Mouse (Mus musculus) liver, embryonic 11.5 days (tissue): ENCODE data around the gene Rb1. TPM values are rescaled to one million over a fixed set of nuclear protein-coding genes. Genes with fewer than 3 reads are reported as not detected.

Experiments used
- ATAC-seq: fragments of 200-750 bp; cut with Nextera tagmentation; replicated peaks from 2 replicates; pipeline ENCODE4 v1.8.0; 2017; ENCODE audit warnings: moderate number of reproducible peaks, mild to moderate bottlenecking, moderate TSS enrichment, moderate library complexity; ENCODE audit not compliant: low FRiP score
- DNase-seq: peaks from one replicate; pipeline ENCODE4 v3.0.0-alpha.2; 2017; ENCODE audit warnings: low spot score
- H3K27ac ChIP-seq: fragments of 300-500 bp; sonication (generic); 2 replicates; pipeline ENCODE4 v1.5.1; 2014; ENCODE audit warnings: mild to moderate bottlenecking, low read depth, low read length, control low read depth
- H3K27me3 ChIP-seq: fragments of 300-500 bp; sonication (generic); replicated peaks from 2 replicates; pipeline ENCODE4 v1.6.1; 2014; ENCODE audit warnings: low read length, mixed read lengths; ENCODE audit not compliant: control insufficient read depth, insufficient read depth
- H3K36me3 ChIP-seq: fragments of 300-500 bp; sonication (generic); 2 replicates; pipeline ENCODE4 v1.6.1; 2014; ENCODE audit warnings: mild to moderate bottlenecking, low read length, moderate library complexity, mixed read lengths; ENCODE audit not compliant: control insufficient read depth, insufficient read depth
- H3K4me1 ChIP-seq: fragments of 300-500 bp; sonication (generic); replicated peaks from 2 replicates; pipeline ENCODE4 v1.6.1; 2014; ENCODE audit warnings: low read length, mixed read lengths; ENCODE audit not compliant: control insufficient read depth, insufficient read depth
- H3K4me2 ChIP-seq: fragments of 300-500 bp; sonication (generic); 2 replicates; pipeline ENCODE4 v1.6.1; 2014; ENCODE audit warnings: mild to moderate bottlenecking, control low read depth, moderate library complexity
- H3K4me3 ChIP-seq: fragments of 300-500 bp; sonication (generic); 2 replicates; pipeline ENCODE4 v1.5.1; 2014; ENCODE audit warnings: low read depth, low read length, control low read depth
- H3K9ac ChIP-seq: fragments of 300-500 bp; sonication (generic); 2 replicates; pipeline ENCODE4 v1.6.1; 2014; ENCODE audit warnings: low read depth, low read length, control low read depth
- H3K9me3 ChIP-seq: fragments of 300-500 bp; sonication (generic); 2 replicates; pipeline ENCODE4 v1.6.1; 2016; ENCODE audit warnings: low read length, inconsistent platforms, mixed read lengths; ENCODE audit not compliant: control insufficient read depth
- WGBS: fragments of 180-500 bp; shearing (Covaris S2); extraction: QIAGEN DNeasy Blood & Tissue Kit; methylation state at CpG from one replicate; pipeline ENCODE4 v1.1.7; 2014; 5-methylcytosine and 5-hydroxymethylcytosine counted together
- polyA plus RNA-seq: library from polyadenylated mRNA; unstranded; fragments of >200 nt; fragmentation: Nextera tagmentation; extraction: Ambion mirVana; gene quantifications from 2 replicates; pipeline ENCODE4 v1.2.1, GENCODE M21; 2014

The Rb1 gene
- polyA plus RNA-seq, 1 experiment from 2014 or later, result 22.3 TPM

DNA sequence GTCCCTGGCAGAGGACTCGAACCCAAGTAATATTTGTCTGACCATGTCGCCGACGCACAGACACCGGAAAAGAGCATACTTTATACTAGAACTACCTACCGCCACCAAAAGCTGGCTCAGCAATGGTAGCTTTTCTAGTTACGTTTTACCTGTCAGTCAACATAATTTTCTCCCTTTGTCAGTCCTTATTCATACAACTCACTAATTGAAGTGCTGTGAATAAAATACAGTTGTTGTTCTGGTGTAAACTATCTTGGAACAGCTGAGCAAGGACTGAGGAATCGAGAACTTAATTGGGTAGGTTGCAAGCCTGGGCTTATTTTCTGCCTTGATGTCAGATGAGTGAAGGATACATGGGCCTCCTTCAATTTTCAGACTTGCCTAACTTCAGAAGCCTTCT lies 889 bp upstream of the Rb1 start:
- no peak for DNase-seq
- 13% methylated on average over 8 of the region's 8 CpGs for WGBS
- no peaks in the 10 kb centered on the region for H3K9me3 ChIP-seq
- peak overlapping the region; percentile 75 for H3K4me2 ChIP-seq
- no peaks in the 10 kb centered on the region for H3K36me3 ChIP-seq
- ATAC-seq, result no peak
- peak overlapping the region; percentile 84 for H3K27ac ChIP-seq
- H3K27me3 ChIP-seq, result no peaks in the 10 kb centered on the region
- peak overlapping the region; percentile 90 for H3K4me3 ChIP-seq
- H3K9ac ChIP-seq, result peak overlapping the region; percentile 88
- H3K4me1 ChIP-seq, result peaks cover 9% of the 10 kb centered on the region

DNA sequence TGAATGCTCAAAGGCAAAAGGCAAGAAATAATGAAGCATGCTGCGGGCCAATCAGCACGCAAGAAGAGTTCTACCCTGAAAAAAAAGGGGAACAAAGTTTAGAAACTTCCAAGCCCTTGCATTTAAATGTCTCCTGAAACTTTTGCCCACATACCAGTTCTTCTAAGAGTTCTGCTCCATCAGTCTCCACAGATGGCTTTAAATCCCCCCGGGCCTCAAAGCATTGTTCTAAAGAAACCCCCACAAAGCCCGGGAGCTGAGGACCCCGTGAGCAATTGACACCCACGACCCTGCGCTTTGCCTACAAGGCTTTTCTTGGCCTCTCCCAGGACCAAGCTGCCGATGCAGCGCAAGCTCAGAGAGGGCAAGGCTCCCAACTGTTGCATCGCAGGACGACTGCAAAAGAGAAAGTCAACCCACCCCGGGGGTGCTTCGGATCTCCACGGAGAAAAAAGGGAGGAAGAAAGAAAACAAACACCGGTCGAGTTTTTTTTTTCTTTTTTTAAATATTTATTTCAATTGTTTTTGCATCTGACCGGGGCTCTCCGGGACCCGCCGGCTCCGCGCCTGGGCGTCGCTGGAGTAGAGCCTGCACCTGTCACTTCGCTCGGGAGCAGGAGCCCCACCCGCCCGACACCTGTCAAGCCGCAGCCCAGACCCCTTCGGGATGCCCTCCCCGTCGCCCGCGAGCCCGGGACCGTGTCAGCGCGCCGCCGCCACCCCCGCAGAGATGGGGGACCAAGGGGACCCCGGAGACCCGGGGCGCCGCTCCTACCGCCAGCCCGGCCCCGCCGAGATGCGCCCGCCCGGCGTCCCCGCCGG lies 777 bp downstream of the Rb1 start:
- peak overlapping the region; percentile 75 for H3K4me2 ChIP-seq
- no peaks in the 10 kb centered on the region for H3K27me3 ChIP-seq
- peak overlapping the region; percentile 84 for H3K27ac ChIP-seq
- ATAC-seq, result peak; percentile 29
- H3K4me1 ChIP-seq, result peaks cover 16% of the 10 kb centered on the region
- peak overlapping the region; percentile 88 for H3K9ac ChIP-seq
- 1% methylated on average over 54 of the region's 55 CpGs for WGBS
- no peaks in the 10 kb centered on the region for H3K9me3 ChIP-seq
- no peaks in the 10 kb centered on the region for H3K36me3 ChIP-seq
- peak; percentile 74 for DNase-seq
- H3K4me3 ChIP-seq, result peak overlapping the region; percentile 90

DNA sequence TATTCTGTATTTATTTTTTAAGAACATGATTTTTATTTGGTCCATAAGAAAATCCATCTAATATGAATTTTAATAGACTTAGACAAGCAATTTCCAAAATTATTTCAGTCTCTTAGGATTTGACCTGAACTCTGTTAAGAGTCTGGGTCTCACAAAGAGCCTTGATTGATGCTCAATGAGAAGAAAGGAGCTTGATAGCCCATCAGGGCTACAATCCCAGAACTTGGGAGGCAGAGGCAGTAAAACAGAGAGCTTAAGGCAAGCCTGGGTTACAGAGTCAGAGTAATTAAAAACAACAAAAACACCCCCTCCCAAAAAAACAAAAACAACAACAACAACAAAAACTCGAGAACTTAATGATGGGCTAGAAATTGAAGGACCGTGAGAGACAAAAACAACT lies 1.7 kb downstream of the Rb1 start:
- H3K27me3 ChIP-seq, result no peaks in the 10 kb centered on the region
- ATAC-seq (no peak), DNase-seq (no peak)
- WGBS, result 72% methylated on average over 2 of the region's 2 CpGs
- H3K4me2 ChIP-seq, result peak overlapping the region; percentile 75
- no peak overlapping the region for H3K27ac ChIP-seq
- no peak overlapping the region for H3K9ac ChIP-seq
- H3K9me3 ChIP-seq, result no peaks in the 10 kb centered on the region
- peak overlapping the region; percentile 90 for H3K4me3 ChIP-seq
- no peaks in the 10 kb centered on the region for H3K36me3 ChIP-seq
- peaks cover 16% of the 10 kb centered on the region for H3K4me1 ChIP-seq

DNA sequence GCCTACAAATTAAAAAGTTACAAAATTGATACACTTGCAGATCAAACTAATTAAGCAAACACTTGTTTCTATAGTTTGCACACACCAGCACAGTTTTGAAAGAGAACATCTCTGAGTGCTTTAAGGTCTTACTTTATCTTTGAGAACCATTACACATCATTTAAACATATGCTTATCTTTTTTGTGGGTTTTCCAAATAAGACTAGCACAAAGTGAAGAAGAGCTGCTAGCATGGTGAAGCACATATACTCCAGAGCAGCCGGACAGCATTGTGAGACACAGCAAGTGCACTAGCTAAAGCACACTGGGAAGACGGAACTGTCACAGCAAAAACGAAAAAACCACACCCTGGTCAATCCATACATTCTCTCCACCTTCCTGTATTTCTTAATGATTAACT lies 3.5 kb downstream of the Rb1 start:
- Histone ChIP-seq H3K9ac (no peak overlapping the region), H3K4me1 (peaks cover 19% of the 10 kb centered on the region), H3K36me3 (no peaks in the 10 kb centered on the region), H3K4me2 (peak overlapping the region; percentile 44), H3K27me3 (no peaks in the 10 kb centered on the region), H3K27ac (peak overlapping the region; percentile 77), H3K4me3 (no peak overlapping the region; the same call in 1 of the 2 replicates), H3K9me3 (no peaks in the 10 kb centered on the region)
- ATAC-seq (peak; percentile 72), DNase-seq (no peak)
- 39% methylated on average over 3 of the region's 3 CpGs for WGBS

DNA sequence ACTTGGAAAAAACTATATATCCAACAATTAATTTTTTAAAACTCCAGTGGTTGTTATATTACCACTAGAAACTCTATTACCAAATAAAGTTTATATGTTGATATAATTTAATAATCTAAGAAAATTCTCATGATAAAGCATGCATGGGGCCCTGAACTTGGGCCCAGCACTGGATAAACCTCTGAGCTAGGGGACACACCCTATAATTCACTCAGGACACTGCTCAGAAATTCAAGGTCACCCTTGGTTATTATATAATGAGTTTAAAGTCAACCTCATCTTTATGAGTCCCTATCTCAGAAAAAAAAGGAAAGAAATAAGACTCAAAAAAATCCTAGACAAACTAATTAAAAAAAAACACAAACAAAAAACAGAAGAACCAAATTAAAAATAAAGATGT lies 8.7 kb downstream of the Rb1 start:
- H3K4me3 ChIP-seq, result no peak overlapping the region

DNA sequence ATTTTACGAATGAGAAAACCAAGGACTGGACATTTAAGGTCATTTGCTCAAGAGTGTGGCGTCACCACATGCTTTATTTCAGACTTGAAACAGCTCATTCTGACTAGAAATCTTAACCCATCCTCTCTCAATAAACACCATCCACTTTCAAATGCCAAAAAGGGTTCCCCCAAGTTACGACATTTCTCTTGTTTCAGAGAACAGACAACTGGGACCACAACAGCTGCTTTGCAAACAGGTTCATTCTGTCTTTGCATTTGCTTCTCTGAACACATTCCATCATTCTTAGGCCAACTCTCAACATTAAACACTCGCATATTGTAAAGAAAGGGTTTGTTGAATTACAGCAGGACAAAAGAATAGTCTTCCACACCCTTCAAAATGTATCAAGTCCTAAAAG lies 11.8 kb downstream of the Rb1 start:
- ATAC-seq (no peak), DNase-seq (no peak)
- Histone ChIP-seq H3K4me2 (no peak overlapping the region), H3K9ac (no peak overlapping the region), H3K9me3 (no peaks in the 10 kb centered on the region), H3K4me1 (peaks cover 6% of the 10 kb centered on the region), H3K4me3 (no peak overlapping the region), H3K27me3 (no peaks in the 10 kb centered on the region), H3K36me3 (no peaks in the 10 kb centered on the region), H3K27ac (no peak overlapping the region)
- WGBS, result 89% methylated on average over 4 of the region's 4 CpGs

More for the DNA sequence above, 8.7 kb downstream of the Rb1 start:
- H3K27me3 ChIP-seq, result no peaks in the 10 kb centered on the region
- no peak overlapping the region for H3K27ac ChIP-seq
- DNase-seq (no peak), ATAC-seq (no peak)
- no peaks in the 10 kb centered on the region for H3K9me3 ChIP-seq
- no peak overlapping the region for H3K4me2 ChIP-seq
- no peak overlapping the region for H3K9ac ChIP-seq
- H3K36me3 ChIP-seq, result no peaks in the 10 kb centered on the region
- peaks cover 13% of the 10 kb centered on the region for H3K4me1 ChIP-seq

DNA sequence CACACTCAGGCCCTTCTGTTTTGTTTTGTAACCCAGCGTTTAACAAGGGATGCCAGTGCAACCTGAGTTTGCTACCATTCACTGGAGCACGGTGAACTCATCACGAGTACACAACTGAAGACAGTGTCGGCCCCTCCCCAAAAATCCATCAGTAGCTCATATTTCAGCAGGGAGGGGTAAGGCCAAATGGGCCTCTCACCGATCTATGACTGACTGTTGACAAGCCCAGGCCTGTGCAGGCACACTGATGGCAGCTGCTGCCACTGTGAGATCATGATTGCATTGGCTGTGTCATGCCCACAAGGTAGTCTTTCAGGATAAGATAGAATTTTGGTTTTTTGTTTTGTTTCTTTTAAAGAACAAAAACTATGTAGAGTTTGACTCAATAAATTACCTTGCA lies 12.2 kb downstream of the Rb1 start:
- H3K4me1 ChIP-seq, result peaks cover 6% of the 10 kb centered on the region
- H3K4me2 ChIP-seq, result no peak overlapping the region
- H3K4me3 ChIP-seq, result no peak overlapping the region
- WGBS, result 56% methylated on average over 5 of the region's 5 CpGs
- ATAC-seq (peak; percentile 73), DNase-seq (no peak)
- no peaks in the 10 kb centered on the region for H3K27me3 ChIP-seq
- H3K9me3 ChIP-seq, result no peaks in the 10 kb centered on the region
- H3K9ac ChIP-seq, result no peak overlapping the region
- no peak overlapping the region for H3K27ac ChIP-seq
- no peaks in the 10 kb centered on the region for H3K36me3 ChIP-seq

DNA sequence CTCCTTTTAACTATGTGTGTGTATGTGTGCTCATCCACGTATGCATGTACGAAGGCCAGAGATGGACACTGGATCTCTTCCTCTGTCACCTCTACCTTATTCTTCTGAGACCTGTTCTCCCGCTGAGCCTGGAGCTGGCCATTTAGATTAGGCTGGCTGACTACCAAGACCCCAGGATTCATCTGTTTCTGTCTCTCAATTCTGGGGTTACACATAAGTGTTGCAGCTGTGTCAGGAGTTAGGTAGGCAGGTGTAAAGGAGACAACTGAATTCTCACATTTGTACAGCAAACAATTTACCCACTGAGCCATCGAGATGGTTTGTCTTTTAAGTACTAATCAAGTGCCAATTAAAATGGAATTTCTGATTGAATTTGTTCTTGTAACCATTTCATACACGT lies 12.7 kb downstream of the Rb1 start:
- DNase-seq, result no peak
- H3K9me3 ChIP-seq, result no peaks in the 10 kb centered on the region
- H3K4me2 ChIP-seq, result no peak overlapping the region
- H3K27ac ChIP-seq, result no peak overlapping the region
- H3K27me3 ChIP-seq, result no peaks in the 10 kb centered on the region
- H3K36me3 ChIP-seq, result no peaks in the 10 kb centered on the region
- peaks cover 6% of the 10 kb centered on the region for H3K4me1 ChIP-seq
- no peak overlapping the region for H3K4me3 ChIP-seq
- ATAC-seq, result no peak
- WGBS, result 84% methylated on average over 5 of the region's 5 CpGs
- no peak overlapping the region for H3K9ac ChIP-seq

DNA sequence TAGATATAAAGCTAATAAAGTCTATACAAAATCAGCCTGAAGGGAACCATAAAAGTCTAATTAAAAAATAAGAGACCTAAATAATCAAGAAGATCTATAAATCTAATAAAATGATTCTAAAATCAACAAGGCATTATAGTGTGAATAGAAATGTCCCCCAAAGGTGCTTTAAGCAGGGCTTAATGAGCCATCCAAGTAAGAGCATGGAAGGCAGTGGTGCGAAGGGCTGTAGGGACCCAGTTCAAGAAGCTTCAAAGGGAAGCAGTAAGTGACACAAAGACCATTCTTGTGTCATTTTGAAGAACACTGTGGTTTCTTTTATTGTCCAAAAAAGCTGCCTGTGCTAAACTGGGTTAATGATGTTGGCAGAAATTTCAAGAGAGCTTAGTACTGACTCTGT lies 18.1 kb downstream of the Rb1 start:
- ATAC-seq (no peak), DNase-seq (no peak)
- H3K4me2 ChIP-seq, result no peak overlapping the region
- H3K9ac ChIP-seq, result no peak overlapping the region
- no peak overlapping the region for H3K27ac ChIP-seq
- H3K36me3 ChIP-seq, result no peaks in the 10 kb centered on the region
- H3K9me3 ChIP-seq, result no peaks in the 10 kb centered on the region
- WGBS, result 100% methylated on average over 1 of the region's 1 CpGs
- H3K4me3 ChIP-seq, result no peak overlapping the region
- no peaks in the 10 kb centered on the region for H3K27me3 ChIP-seq
- H3K4me1 ChIP-seq, result no peaks in the 10 kb centered on the region
